Mouse (Mus musculus) cortical plate, adult 2 months (tissue): ENCODE results near the gene Btn2a2. TPM values are rescaled to one million over a fixed set of nuclear protein-coding genes. Genes with fewer than 3 reads are reported as not detected.

Experiments
- H3K27ac ChIP-seq: fragments of 200-500 bp; 2 replicates; pipeline ENCODE4 v1.5.1; 2012; ENCODE audit warnings: low read length, control low read depth, inconsistent platforms; ENCODE audit not compliant: insufficient read depth
- H3K4me1 ChIP-seq: fragments of 200-500 bp; 2 replicates; pipeline ENCODE4 v1.6.1; 2011; ENCODE audit warnings: low read length; ENCODE audit not compliant: control insufficient read depth, insufficient read depth
- H3K4me3 ChIP-seq: fragments of 200-500 bp; 2 replicates; pipeline ENCODE4 v1.5.1; 2011; ENCODE audit warnings: mild to moderate bottlenecking, low read length, control low read depth; ENCODE audit not compliant: insufficient read depth
- CTCF ChIP-seq: fragments of 200-500 bp; IDR thresholded peaks from 2 replicates; pipeline ENCODE4 v1.5.1; 2011; ENCODE audit warnings: mild to moderate bottlenecking, control low read depth, low read length; ENCODE audit not compliant: insufficient read depth; ENCODE audit errors: extremely low read depth
- POLR2A ChIP-seq: fragments of 200-500 bp; IDR thresholded peaks from 2 replicates; pipeline ENCODE4 v1.6.1; 2011; ENCODE audit warnings: mild to moderate bottlenecking, low read length, control low read depth; ENCODE audit not compliant: insufficient read depth; ENCODE audit errors: extremely low read depth
- polyA plus RNA-seq: library from polyadenylated mRNA; depleted of rRNA; stranded (reverse); fragments of >200 nt; gene quantifications from 2 replicates; pipeline ENCODE4 v1.2.3, GENCODE M21; 2012

The Btn2a2 gene
- polyA plus RNA-seq, 1 experiment, result 0.69 TPM

- TF ChIP-seq CTCF, result no peak
- no peak for TF ChIP-seq POLR2A
- Histone ChIP-seq H3K4me1 (no peaks in the 10 kb centered on the region), H3K4me3 (no peak overlapping the region), H3K27ac (no peak overlapping the region)
These were observed 24.9 kb upstream of the Btn2a2 start for GRCm38 (mm10) chr13:23513517-23513916.

GRCm38 (mm10) chr13:23510127-23510526, 21.5 kb upstream of the Btn2a2 start:
- TF ChIP-seq POLR2A (no peak), CTCF (no peak)
- Histone ChIP-seq H3K4me1 (no peaks in the 10 kb centered on the region), H3K27ac (no peak overlapping the region), H3K4me3 (no peak overlapping the region)

- H3K27ac ChIP-seq, result no peak overlapping the region
These were observed 18.3 kb upstream of the Btn2a2 start for GRCm38 (mm10) chr13:23506819-23507515.

GRCm38 (mm10) chr13:23506351-23506750, 17.7 kb upstream of the Btn2a2 start:
- Histone ChIP-seq H3K4me3 (no peak overlapping the region), H3K27ac (no peak overlapping the region), H3K4me1 (no peaks in the 10 kb centered on the region)
- TF ChIP-seq CTCF (no peak), POLR2A (no peak)

More at GRCm38 (mm10) chr13:23506819-23507515, 18.3 kb upstream of the Btn2a2 start:
- TF ChIP-seq CTCF, result no peak
- TF ChIP-seq POLR2A, result no peak
- no peaks in the 10 kb centered on the region for H3K4me1 ChIP-seq
- no peak overlapping the region for H3K4me3 ChIP-seq

- Histone ChIP-seq H3K4me3 (no peak overlapping the region), H3K4me1 (no peaks in the 10 kb centered on the region), H3K27ac (no peak overlapping the region)
- TF ChIP-seq POLR2A, result no peak
- TF ChIP-seq CTCF, result no peak
These were observed 17.1 kb upstream of the Btn2a2 start for GRCm38 (mm10) chr13:23505662-23506345.

GRCm38 (mm10) chr13:23503797-23504196, 15.1 kb upstream of the Btn2a2 start:
- no peak overlapping the region for H3K4me3 ChIP-seq

GRCm38 (mm10) chr13:23502916-23503315, 14.3 kb upstream of the Btn2a2 start:
- no peak overlapping the region for H3K27ac ChIP-seq
- H3K4me3 ChIP-seq, result no peak overlapping the region
- TF ChIP-seq CTCF (no peak), POLR2A (no peak)
- no peaks in the 10 kb centered on the region for H3K4me1 ChIP-seq

More at GRCm38 (mm10) chr13:23503797-23504196, 15.1 kb upstream of the Btn2a2 start:
- Histone ChIP-seq H3K4me1 (no peaks in the 10 kb centered on the region), H3K27ac (no peak overlapping the region)
- TF ChIP-seq CTCF, result no peak
- no peak for TF ChIP-seq POLR2A

GRCm38 (mm10) chr13:23502031-23502567, 13.4 kb upstream of the Btn2a2 start:
- Histone ChIP-seq H3K27ac (no peak overlapping the region), H3K4me1 (no peaks in the 10 kb centered on the region), H3K4me3 (no peak overlapping the region)
- TF ChIP-seq POLR2A (no peak), CTCF (no peak)

GRCm38 (mm10) chr13:23501511-23501910, 12.9 kb upstream of the Btn2a2 start:
- H3K27ac ChIP-seq, result no peak overlapping the region
- no peaks in the 10 kb centered on the region for H3K4me1 ChIP-seq
- H3K4me3 ChIP-seq, result no peak overlapping the region
- TF ChIP-seq POLR2A (no peak), CTCF (no peak)
